Mouse (Mus musculus) neural tube, embryonic 15.5 days (tissue): Measurements from ENCODE around the gene Ap3d1. TPM values are rescaled to one million over a fixed set of nuclear protein-coding genes. Genes with fewer than 3 reads are reported as not detected.
A peak's percentile ranks its signal among the peaks of the same experiment; 100 is the strongest.

ENCODE experiments used
- ATAC-seq: fragments of 200-750 bp; cut with Nextera tagmentation; 2 replicates; pipeline ENCODE4 v1.8.0; 2017; ENCODE audit warnings: mild to moderate bottlenecking, moderate TSS enrichment, moderate library complexity; ENCODE audit not compliant: low FRiP score
- H3K27ac ChIP-seq: fragments of 300-500 bp; sonication (generic); replicated peaks from 2 replicates; pipeline ENCODE4 v1.5.1; 2015; ENCODE audit warnings: mild to moderate bottlenecking, inconsistent platforms
- H3K27me3 ChIP-seq: fragments of 300-500 bp; sonication (generic); replicated peaks from 2 replicates; pipeline ENCODE4 v1.6.1; 2015; ENCODE audit warnings: inconsistent platforms
- H3K36me3 ChIP-seq: fragments of 300-500 bp; sonication (generic); 2 replicates; pipeline ENCODE4 v1.6.1; 2015; ENCODE audit warnings: inconsistent platforms
- H3K4me1 ChIP-seq: fragments of 300-500 bp; sonication (generic); 2 replicates; pipeline ENCODE4 v1.6.1; 2015; ENCODE audit warnings: inconsistent platforms
- H3K4me2 ChIP-seq: fragments of 300-500 bp; sonication (generic); 2 replicates; pipeline ENCODE4 v1.6.1; 2015; ENCODE audit warnings: inconsistent platforms, mild to moderate bottlenecking, moderate library complexity
- H3K4me3 ChIP-seq: fragments of 300-500 bp; sonication (generic); replicated peaks from 2 replicates; pipeline ENCODE4 v1.5.1; 2015; ENCODE audit warnings: mild to moderate bottlenecking, inconsistent platforms
- H3K9ac ChIP-seq: fragments of 300-500 bp; sonication (generic); replicated peaks from 2 replicates; pipeline ENCODE4 v1.6.1; 2015; ENCODE audit warnings: mild to moderate bottlenecking, inconsistent platforms
- H3K9me3 ChIP-seq: fragments of 300-500 bp; sonication (generic); replicated peaks from 2 replicates; pipeline ENCODE4 v1.6.1; 2016; ENCODE audit warnings: inconsistent platforms
- WGBS: fragments of 180-500 bp; shearing (Covaris S2); methylation state at CpG from one replicate; pipeline ENCODE4 v1.1.7; 2015; ENCODE audit warnings: mixed read lengths; 5-methylcytosine and 5-hydroxymethylcytosine counted together
- polyA plus RNA-seq: library from polyadenylated mRNA; unstranded; fragments of >200 nt; fragmentation: Nextera tagmentation; extraction: Ambion mirVana; gene quantifications from 2 replicates; pipeline ENCODE4 v1.2.1, GENCODE M21; 2015

Gene Ap3d1
- polyA plus RNA-seq, 1 experiment from 2014 or later = 115 TPM

DNA sequence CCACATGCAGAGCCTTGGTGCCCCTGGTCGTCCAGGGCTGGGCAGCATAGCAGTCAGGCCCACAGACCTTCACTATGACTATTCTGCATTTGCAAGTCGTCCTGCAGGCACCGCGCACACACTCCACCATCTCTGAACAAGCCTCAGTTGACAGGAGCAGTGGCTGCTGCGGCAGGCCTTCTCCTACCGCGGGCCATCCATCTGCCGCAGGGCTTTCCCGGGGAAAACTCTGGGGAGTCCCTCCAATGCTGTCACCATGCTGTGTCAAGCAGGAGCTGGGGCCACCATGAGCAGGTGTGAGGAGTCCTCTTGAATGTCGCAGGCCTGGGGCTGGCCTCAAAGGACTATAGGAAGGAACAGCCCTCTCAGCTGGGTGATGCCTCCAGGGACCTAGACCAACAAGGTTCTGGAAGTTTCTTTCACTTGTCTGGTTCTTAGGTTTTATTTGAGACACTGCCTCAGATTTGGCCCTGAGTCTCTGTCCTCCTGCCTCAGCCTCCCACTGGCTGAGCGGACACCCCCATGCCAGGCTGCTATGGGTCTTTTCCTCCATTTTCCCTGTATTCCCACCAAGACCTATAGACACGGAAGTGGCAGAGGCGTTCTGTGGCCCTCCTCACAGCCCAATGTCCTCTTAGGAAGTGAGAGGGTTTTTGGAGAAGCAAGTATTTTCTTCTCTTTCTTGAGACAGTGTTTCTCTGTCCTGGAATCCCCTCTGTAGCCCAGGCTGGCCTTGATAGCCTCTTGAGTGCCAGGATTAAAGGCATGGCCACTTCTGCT lies 47.7 kb downstream of the Ap3d1 start:
- Histone ChIP-seq H3K27ac (no peak overlapping the region), H3K9ac (no peak overlapping the region), H3K36me3 (peaks cover 37% of the 10 kb centered on the region), H3K4me1 (peaks cover 14% of the 10 kb centered on the region), H3K4me2 (no peak overlapping the region), H3K27me3 (no peaks in the 10 kb centered on the region), H3K9me3 (no peaks in the 10 kb centered on the region), H3K4me3 (no peak overlapping the region)
- 92% methylated on average over 13 of the region's 13 CpGs for WGBS
- ATAC-seq = no peak

DNA sequence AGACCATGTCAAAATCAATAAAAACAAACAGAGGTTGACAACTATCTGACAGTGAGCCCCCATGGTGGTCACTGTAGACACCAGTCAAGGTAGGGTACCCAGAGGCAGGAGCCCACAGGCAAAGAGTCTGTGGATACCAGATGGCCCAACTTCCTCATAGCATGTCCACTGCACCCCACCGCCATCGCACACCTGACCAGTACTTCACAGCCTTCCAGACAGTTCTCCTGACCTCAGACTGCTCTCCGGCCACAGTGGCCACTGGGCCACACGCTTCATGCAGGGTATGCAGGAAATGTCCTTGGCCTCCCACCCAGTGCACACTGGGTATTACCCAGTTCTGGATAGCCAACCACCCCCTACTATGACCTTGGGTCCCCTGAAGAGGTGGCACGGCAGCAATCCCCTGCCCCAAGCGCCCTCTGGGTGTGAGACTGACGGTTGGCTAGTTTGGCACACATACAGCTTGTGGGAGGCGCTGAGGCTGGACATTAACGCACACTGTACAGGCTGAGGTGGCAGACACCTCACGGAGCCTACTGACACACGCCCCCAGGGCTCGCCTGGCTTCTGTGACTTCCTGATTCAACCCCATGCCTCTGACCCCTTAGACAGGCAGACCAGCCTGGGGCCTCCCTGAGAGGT lies 48.5 kb downstream of the Ap3d1 start:
- H3K27me3 ChIP-seq = no peaks in the 10 kb centered on the region
- H3K9me3 ChIP-seq = no peaks in the 10 kb centered on the region
- no peak overlapping the region for H3K9ac ChIP-seq
- peaks cover 10% of the 10 kb centered on the region for H3K4me1 ChIP-seq
- 91% methylated on average over 12 of the region's 12 CpGs for WGBS
- no peak for ATAC-seq
- H3K27ac ChIP-seq = no peak overlapping the region
- H3K36me3 ChIP-seq = peaks cover 45% of the 10 kb centered on the region
- no peak overlapping the region for H3K4me2 ChIP-seq
- H3K4me3 ChIP-seq = no peak overlapping the region

DNA sequence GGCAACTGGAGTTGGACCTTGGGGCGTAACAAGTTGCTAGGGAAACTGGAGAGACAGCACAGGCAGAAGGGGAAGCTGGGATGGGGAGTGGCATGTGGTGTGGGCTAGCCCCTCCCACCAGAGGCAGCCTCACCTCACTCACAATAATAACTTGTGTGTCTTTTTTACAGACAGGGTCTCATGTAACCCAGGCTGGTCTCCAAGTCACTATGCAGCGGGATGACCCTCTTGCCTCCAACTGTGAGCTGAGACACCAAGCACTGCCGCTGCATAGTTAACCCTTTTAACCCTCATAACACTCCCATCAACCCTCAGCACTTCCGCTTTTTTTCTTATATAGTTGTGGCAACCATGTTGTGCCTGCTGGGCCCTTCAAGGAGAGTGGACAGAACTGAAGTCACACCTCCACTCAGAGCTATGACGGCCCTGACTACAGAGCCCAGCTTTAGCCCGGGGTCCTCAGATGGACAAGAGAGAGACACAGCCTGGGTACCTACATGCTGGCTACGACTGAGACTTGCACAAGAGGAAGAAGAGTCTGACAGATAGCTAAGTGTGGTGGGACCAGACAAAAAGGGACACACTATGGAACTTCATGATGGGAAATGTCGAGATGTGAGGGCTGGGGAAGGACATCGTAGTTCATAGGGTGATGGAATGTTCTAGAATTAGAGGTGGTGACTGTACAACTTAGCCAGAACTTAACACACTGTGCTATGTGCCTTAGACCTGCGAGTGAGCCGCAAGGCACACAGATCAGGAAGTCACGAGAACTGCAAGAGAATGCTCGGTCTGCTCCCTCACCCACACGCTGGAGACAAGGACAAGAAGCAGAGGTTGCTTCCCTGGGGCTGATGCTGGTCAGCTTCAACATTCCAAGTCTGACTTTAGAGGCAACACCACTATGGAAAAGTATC lies 49.6 kb downstream of the Ap3d1 start:
- H3K27ac ChIP-seq = no peak overlapping the region
- no peak overlapping the region for H3K4me2 ChIP-seq
- no peaks in the 10 kb centered on the region for H3K27me3 ChIP-seq
- no peak overlapping the region for H3K4me3 ChIP-seq
- no peaks in the 10 kb centered on the region for H3K9me3 ChIP-seq
- H3K4me1 ChIP-seq = peaks cover 3% of the 10 kb centered on the region; the same call in 1 of the 2 replicates
- H3K9ac ChIP-seq = no peak overlapping the region
- ATAC-seq = no peak
- H3K36me3 ChIP-seq = peaks cover 50% of the 10 kb centered on the region
- WGBS = 83% methylated on average over 14 of the region's 14 CpGs

DNA sequence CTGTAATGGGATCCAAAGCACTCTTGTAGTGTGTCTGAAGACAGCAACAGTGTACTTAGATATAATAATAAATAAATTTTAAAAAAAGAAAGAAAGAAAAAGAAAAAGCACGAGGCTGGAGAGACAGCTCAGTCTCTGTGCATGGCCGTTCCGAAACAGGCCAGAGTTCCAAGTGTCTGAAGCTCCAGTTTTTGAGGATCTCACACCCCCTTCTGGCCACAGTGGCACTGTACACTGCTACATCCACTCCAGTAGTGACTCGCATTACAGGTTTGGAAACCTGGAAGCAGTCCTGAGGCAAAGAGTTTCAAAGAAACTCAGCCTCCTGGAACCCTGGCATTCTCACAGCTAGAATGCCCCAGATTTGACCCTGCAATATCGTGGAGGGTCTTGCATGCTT lies 54.2 kb downstream of the Ap3d1 start:
- no peaks in the 10 kb centered on the region for H3K9me3 ChIP-seq

DNA sequence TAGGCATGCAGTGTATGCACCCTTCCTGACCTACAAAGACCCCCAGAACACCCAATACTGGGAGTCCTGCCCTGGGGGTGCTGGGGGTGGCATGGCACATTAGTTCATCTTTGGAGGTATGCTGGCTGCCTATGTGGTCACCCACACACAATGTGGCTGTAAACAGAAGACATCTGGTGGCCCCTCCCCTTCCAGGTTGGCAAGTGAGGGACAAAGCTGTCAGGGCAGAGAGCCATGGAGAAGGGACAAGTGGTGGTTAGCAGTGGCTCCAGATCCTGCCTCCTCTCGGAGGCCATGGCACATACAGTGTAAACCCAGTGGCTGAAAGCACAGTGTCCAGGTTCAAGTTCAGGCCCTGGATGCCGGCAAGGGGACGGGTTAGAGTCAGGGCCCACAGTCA lies 55.4 kb downstream of the Ap3d1 start:
- ATAC-seq = no peak
- Histone ChIP-seq H3K27me3 (no peaks in the 10 kb centered on the region), H3K36me3 (peaks cover 74% of the 10 kb centered on the region), H3K9me3 (no peaks in the 10 kb centered on the region), H3K9ac (no peak overlapping the region), H3K4me1 (no peaks in the 10 kb centered on the region), H3K4me2 (no peak overlapping the region), H3K27ac (no peak overlapping the region), H3K4me3 (no peak overlapping the region)
- WGBS = 90% methylated on average over 3 of the region's 3 CpGs

More for the DNA sequence above, 54.2 kb downstream of the Ap3d1 start:
- peaks cover 76% of the 10 kb centered on the region for H3K36me3 ChIP-seq
- no peaks in the 10 kb centered on the region for H3K4me1 ChIP-seq
- no peak for ATAC-seq
- no peak overlapping the region for H3K4me3 ChIP-seq
- H3K27ac ChIP-seq = no peak overlapping the region
- H3K4me2 ChIP-seq = no peak overlapping the region
- WGBS = 39% methylated on average over 5 of the region's 5 CpGs
- no peaks in the 10 kb centered on the region for H3K27me3 ChIP-seq
- H3K9ac ChIP-seq = no peak overlapping the region

DNA sequence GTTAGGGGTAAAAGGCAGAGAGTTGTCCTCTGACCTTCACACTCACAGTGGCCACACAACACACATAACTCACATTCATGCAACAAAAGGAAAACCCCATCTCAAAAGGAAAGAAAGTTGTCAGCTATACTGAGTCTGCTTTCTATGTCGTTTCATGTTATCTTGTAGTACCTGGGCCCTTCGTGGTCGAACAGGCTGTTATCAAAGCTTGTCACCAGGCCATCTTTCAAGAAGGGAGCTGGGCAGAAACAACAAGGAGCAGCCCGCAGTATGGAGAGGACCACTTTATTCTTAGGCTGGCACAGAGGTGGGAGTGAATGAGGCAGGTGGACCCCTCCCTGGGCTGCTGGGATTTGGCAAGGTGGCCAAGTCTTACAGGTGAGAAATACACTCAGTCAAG lies 57.1 kb downstream of the Ap3d1 start:
- 93% methylated on average over 4 of the region's 4 CpGs for WGBS

DNA sequence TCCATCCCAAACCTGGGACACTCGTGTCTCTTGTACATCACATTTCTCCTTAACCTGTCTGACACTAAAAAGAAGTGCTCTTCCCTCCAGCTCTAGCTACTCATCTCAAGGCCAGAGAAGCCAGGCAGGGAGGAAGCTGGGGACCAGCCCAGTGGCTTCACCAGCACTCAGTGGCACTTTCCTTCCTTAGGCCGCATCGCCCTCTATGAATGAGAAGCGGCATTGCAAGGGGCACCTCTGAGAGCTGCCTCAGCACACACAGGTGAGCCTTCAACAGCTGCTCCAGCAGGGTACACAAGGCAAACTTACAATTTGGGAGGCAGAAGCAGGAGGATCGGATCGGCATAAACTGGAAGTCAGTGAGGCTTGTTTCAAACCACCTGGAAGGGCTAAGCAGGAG lies 57.9 kb downstream of the Ap3d1 start:
- Histone ChIP-seq H3K9ac (no peak overlapping the region), H3K27ac (no peak overlapping the region), H3K27me3 (no peaks in the 10 kb centered on the region), H3K9me3 (no peaks in the 10 kb centered on the region), H3K4me3 (no peak overlapping the region), H3K4me2 (no peak overlapping the region), H3K36me3 (peaks cover 50% of the 10 kb centered on the region), H3K4me1 (peaks cover 5% of the 10 kb centered on the region; the same call in 1 of the 2 replicates)
- WGBS = 56% methylated on average over 6 of the region's 6 CpGs
- ATAC-seq = no peak

More for the DNA sequence above, 57.1 kb downstream of the Ap3d1 start:
- no peaks in the 10 kb centered on the region for H3K4me1 ChIP-seq
- H3K9me3 ChIP-seq = no peaks in the 10 kb centered on the region
- ATAC-seq = no peak
- H3K9ac ChIP-seq = no peak overlapping the region
- peaks cover 58% of the 10 kb centered on the region for H3K36me3 ChIP-seq
- H3K4me2 ChIP-seq = no peak overlapping the region
- H3K4me3 ChIP-seq = no peak overlapping the region
- H3K27me3 ChIP-seq = no peaks in the 10 kb centered on the region
- no peak overlapping the region for H3K27ac ChIP-seq

DNA sequence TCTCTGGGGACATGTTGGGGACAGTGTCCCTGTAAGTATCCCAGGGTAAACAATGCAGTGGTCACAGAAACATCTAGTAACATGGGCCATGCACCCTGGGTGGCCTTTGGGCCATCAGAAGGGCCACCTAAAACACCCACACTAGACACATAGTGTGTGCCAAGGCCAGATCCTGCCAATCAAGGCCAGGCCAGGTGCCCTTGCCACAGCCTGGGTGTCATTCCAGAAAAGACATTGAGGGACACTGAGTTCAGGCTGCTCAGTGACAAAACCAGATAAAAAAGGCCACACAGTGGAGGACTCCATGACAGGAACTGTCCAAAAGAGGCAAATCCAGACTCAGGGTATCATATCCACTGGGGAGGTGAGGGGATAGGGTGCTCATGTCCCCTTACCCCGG lies 58.4 kb downstream of the Ap3d1 start:
- Histone ChIP-seq H3K4me3 (no peak overlapping the region), H3K36me3 (peaks cover 45% of the 10 kb centered on the region), H3K9ac (no peak overlapping the region), H3K27ac (no peak overlapping the region), H3K9me3 (no peaks in the 10 kb centered on the region), H3K4me2 (no peak overlapping the region), H3K4me1 (peaks cover 11% of the 10 kb centered on the region), H3K27me3 (no peaks in the 10 kb centered on the region)
- WGBS = 91% methylated on average over 1 of the region's 1 CpGs
- ATAC-seq = no peak

DNA sequence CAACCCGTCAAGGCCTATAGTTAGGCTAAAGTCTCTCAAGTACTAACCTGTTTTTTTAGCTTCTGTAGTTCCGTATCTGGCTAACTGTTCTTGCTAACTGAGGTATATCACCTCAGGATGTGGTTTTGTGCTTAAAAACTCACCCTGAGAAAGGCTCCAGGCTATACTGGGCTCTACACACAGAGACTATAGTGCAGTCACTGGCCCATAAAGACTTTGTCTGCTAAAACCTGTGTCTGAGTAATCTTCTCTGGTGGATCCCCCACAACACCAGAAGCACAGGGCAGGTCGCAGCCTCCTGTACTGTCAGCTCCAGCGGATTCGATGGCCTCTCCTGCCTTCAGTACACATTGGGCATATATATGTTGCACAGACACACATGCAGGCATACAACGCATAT lies 60.1 kb downstream of the Ap3d1 start:
- no peak for ATAC-seq
- H3K27ac ChIP-seq = no peak overlapping the region
- H3K4me2 ChIP-seq = no peak overlapping the region
- peaks cover 34% of the 10 kb centered on the region for H3K36me3 ChIP-seq
- H3K9ac ChIP-seq = no peak overlapping the region
- no peaks in the 10 kb centered on the region for H3K27me3 ChIP-seq
- H3K4me3 ChIP-seq = no peak overlapping the region
- H3K4me1 ChIP-seq = peaks cover 28% of the 10 kb centered on the region
- H3K9me3 ChIP-seq = no peaks in the 10 kb centered on the region
- WGBS = 94% methylated on average over 6 of the region's 6 CpGs

DNA sequence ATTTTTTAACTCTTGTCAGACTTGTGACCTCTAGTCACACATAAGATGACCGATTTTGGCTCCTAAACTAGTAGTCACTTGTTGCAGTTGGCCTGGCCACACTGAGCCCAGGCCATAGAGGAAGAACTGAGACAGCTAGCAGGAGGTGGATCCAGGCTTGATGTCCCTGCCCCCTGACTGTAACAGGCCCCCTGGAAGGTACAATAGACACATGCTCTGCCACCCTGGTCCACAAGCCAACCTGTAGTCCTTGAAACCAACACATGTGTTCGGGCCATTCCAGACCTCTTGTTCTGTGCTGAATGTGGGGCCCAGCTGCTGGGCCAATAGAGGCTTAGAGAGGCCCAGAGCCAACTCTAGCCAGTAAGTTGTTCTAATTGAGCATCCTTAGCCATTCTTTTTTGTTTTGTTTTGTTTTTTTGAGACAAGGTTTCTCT lies 61.8 kb downstream of the Ap3d1 start:
- H3K9me3 ChIP-seq = no peaks in the 10 kb centered on the region
- H3K4me1 ChIP-seq = peaks cover 33% of the 10 kb centered on the region
- 80% methylated on average over 2 of the region's 2 CpGs for WGBS
- H3K27ac ChIP-seq = no peak overlapping the region
- H3K36me3 ChIP-seq = peaks cover 17% of the 10 kb centered on the region; the same call in 1 of the 2 replicates
- H3K4me3 ChIP-seq = no peak overlapping the region
- H3K27me3 ChIP-seq = no peaks in the 10 kb centered on the region
- no peak overlapping the region for H3K4me2 ChIP-seq
- ATAC-seq = no peak
- no peak overlapping the region for H3K9ac ChIP-seq

DNA sequence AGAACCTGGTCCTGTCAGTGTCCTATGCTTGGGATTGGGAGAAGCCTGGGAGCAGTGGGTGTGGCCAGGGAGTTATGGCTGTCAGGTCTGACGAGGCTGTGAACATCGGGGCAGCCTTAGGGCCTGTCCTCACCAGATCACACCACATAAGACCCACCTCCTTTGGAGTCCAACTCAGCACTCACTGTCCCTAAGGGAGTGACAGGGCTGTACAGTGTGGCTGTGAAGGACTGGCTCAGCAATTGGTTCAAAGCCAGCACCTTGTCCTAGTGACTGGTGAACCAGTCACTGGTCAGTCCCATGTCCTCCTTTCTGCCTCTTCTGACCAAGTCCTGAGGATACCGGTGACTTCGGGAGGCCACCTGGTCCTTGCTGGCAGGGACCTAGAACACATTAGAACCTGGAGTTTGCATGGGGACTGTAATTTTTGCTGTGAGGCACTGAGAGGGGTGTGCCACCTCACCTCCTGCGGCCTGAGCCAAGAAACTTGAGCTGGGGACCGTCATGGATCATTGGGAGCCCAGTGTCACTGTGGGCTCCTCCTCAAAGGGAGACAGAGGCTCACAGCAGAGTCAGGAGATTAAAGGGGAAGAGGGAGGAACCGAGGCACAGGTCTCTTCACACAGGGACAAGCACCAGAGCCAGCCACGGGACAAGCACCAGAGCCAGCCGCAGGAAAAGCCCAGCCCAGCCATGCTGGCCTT lies 62.4 kb downstream of the Ap3d1 start:
- Histone ChIP-seq H3K9ac (no peak overlapping the region), H3K9me3 (no peaks in the 10 kb centered on the region), H3K27ac (peak overlapping the region; percentile 98), H3K27me3 (no peaks in the 10 kb centered on the region), H3K4me2 (no peak overlapping the region), H3K4me1 (peaks cover 39% of the 10 kb centered on the region), H3K36me3 (peaks cover 11% of the 10 kb centered on the region; the same call in 1 of the 2 replicates), H3K4me3 (no peak overlapping the region)
- 61% methylated on average over 9 of the region's 9 CpGs for WGBS
- ATAC-seq = no peak
